Mouse (Mus musculus) liver, embryonic 14.5 days (tissue): ENCODE measurements at regions not wholly inside any gene's neighbourhood (a gene's known extent, or its start where the extent isn't known, plus 50 kb on each side); places are given as distances from the start of the nearest gene placed in this dataset.

ENCODE experiments used
- ATAC-seq: fragments of 200-750 bp; cut with Nextera tagmentation; 2 replicates; pipeline ENCODE4 v1.8.0; 2017; ENCODE audit warnings: moderate number of reproducible peaks, mild to moderate bottlenecking, moderate library complexity; ENCODE audit not compliant: insufficient read depth
- DNase-seq, 3 experiments: peaks; one replicate each; pipeline ENCODE4 v3.0.0-alpha.2; 2012 to 2013; ENCODE audit warnings: low read depth in 3 of 3, low spot score in 3 of 3
- H3K27ac ChIP-seq: fragments of 300-500 bp; sonication (generic); 2 replicates; pipeline ENCODE4 v1.5.1; 2014; ENCODE audit warnings: moderate library complexity, mild to moderate bottlenecking, control low read depth, inconsistent platforms
- H3K27me3 ChIP-seq: fragments of 300-500 bp; sonication (generic); 2 replicates; pipeline ENCODE4 v1.6.1; 2014; ENCODE audit warnings: mild to moderate bottlenecking, low read length, moderate library complexity; ENCODE audit not compliant: control insufficient read depth, insufficient read depth
- H3K36me3 ChIP-seq: fragments of 300-500 bp; sonication (generic); replicated peaks from 2 replicates; pipeline ENCODE4 v1.6.1; 2014; ENCODE audit warnings: low read depth; ENCODE audit not compliant: control insufficient read depth, insufficient read depth
- H3K4me1 ChIP-seq, 2 experiments: fragments of 200-500 bp in 1 of 2; fragments of 300-500 bp in 1 of 2; sonication (generic) in 1 of 2; replicated peaks; 2 replicates each; pipeline ENCODE4 v1.6.1; 2012 to 2014; ENCODE audit warnings: antibody characterized with exemption in 1 of 2, inconsistent platforms in 1 of 2, low read length in 1 of 2; ENCODE audit not compliant: control insufficient read depth in 2 of 2, insufficient read depth in 2 of 2
- H3K4me2 ChIP-seq: fragments of 300-500 bp; sonication (generic); 2 replicates; pipeline ENCODE4 v1.6.1; 2014; ENCODE audit warnings: low read depth, mild to moderate bottlenecking, control low read depth, moderate library complexity
- H3K4me3 ChIP-seq, 2 experiments: fragments of 200-500 bp in 1 of 2; fragments of 300-500 bp in 1 of 2; sonication (generic) in 1 of 2; 2 replicates each; pipeline ENCODE4 v1.5.1; 2012 to 2014; ENCODE audit warnings: low read depth in 2 of 2, low read length in 2 of 2, mild to moderate bottlenecking in 2 of 2, control low read depth in 1 of 2, inconsistent platforms in 1 of 2, moderate library complexity in 1 of 2; ENCODE audit not compliant: insufficient read depth in 1 of 2
- H3K9ac ChIP-seq: fragments of 300-500 bp; sonication (generic); replicated peaks from 2 replicates; pipeline ENCODE4 v1.6.1; 2014; ENCODE audit warnings: mild to moderate bottlenecking, control low read depth, moderate library complexity
- H3K9me3 ChIP-seq: fragments of 300-500 bp; sonication (generic); 2 replicates; pipeline ENCODE4 v1.6.1; 2016; ENCODE audit warnings: low read length, mixed read lengths; ENCODE audit not compliant: control insufficient read depth
- CTCF ChIP-seq: IDR thresholded peaks from 2 replicates; pipeline ENCODE4 v1.5.1; 2016; ENCODE audit warnings: antibody characterized with exemption, low read depth, control low read depth
- EP300 ChIP-seq: IDR thresholded peaks from 2 replicates; pipeline ENCODE4 v1.6.1; 2016; ENCODE audit warnings: antibody characterized with exemption, low read depth
- WGBS: fragments of 180-500 bp; shearing (Covaris S2); extraction: QIAGEN DNeasy Blood & Tissue Kit; methylation state at CpG from one replicate; pipeline ENCODE4 v1.1.7; 2014; ENCODE audit not compliant: insufficient replicate concordance; 5-methylcytosine and 5-hydroxymethylcytosine counted together

DNA sequence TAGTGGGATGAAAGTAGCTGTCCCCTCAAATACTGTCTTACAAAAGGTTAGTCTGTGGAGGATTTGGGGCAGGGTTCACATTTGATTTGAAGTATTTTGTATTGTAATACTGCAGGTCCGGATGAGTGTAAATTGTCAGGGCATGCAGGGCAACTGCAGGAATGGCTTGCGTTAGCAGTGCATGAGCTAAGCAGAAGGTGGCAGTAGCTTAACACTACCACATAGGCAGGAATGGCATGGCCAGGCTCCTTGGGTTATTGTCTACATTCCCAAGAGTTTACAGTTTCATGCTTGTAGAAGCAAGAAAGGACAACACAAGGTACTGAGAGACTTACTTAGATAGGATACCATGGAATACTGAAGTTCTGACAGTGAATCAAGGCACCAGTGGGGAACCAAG, 611.3 kb downstream of the Hdgfl1 start:
- no peak for ATAC-seq
- DNase-seq, result no peak
- no peak overlapping the region for H3K4me2 ChIP-seq
- WGBS, result 64% methylated on average over 2 of the region's 2 CpGs
- no peaks in the 10 kb centered on the region for H3K36me3 ChIP-seq
- TF ChIP-seq EP300 (no peak), CTCF (no peak)
- no peak overlapping the region for H3K4me3 ChIP-seq
- H3K9ac ChIP-seq, result no peak overlapping the region
- no peak overlapping the region for H3K27ac ChIP-seq
- no peaks in the 10 kb centered on the region for H3K9me3 ChIP-seq
- no peaks in the 10 kb centered on the region for H3K4me1 ChIP-seq
- no peaks in the 10 kb centered on the region for H3K27me3 ChIP-seq

DNA sequence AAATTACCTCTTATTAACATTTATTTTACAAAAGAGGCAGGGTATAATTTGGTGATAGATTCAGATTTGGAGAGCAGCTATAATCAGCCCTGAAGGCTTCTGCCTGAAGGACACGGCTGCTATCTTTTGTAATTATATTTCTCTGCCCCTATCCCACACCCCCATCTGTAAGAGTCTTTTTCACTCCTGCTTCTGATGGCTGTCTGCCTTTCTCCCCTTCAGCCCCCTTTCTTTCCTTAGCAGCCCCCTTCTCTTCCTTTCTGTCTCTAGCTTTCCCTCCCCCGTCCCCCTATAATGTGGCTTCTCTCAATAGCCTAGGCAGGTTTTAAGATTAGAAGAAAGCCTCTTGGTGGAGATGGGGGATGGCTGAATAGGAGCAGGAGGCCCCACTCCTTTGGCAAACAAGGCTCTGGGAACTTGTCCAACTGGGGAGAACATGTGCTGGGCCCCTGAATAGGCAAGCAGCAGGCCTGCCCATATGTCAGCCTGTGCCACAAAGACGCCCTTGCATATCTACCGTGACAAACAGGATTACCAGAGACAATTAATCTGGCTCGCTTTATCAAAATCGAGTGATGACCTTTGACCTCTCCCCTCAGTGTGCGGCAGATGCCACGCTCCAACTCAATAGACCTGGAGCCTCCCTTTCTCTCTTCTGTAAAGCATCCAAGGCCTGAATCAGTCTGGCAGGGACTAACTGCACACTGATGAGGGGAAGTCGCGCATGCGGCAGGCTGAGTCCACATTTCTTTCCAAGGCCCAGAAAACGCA, 615.1 kb downstream of the Hdgfl1 start:
- H3K4me2 ChIP-seq, result no peak overlapping the region
- no peak overlapping the region for H3K9ac ChIP-seq
- ATAC-seq (no peak), DNase-seq (no peak)
- H3K4me3 ChIP-seq, result no peak overlapping the region
- H3K36me3 ChIP-seq, result no peaks in the 10 kb centered on the region
- H3K9me3 ChIP-seq, result no peaks in the 10 kb centered on the region
- H3K27me3 ChIP-seq, result no peaks in the 10 kb centered on the region
- TF ChIP-seq CTCF (no peak), EP300 (no peak)
- H3K27ac ChIP-seq, result no peak overlapping the region
- 70% methylated on average over 12 of the region's 12 CpGs for WGBS
- H3K4me1 ChIP-seq, result no peaks in the 10 kb centered on the region

DNA sequence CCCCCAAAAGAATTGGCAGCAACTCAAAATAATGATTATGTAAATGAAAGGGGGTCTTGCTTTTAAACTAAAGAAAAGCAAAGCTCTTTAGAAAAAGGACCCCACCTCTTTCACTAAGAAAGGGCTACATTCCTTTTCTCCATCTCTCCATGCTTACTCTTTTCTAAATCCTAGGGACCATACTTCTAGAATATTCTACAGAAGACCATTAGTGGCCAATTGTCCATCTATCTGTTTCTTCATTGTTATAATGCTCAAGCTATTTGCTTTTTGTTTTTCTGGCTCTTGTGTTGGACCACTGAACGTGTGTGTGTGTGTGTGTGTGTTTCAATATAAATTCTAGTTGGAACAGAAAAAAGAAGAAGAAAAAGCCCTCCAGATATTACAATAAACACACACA, 615.7 kb downstream of the Hdgfl1 start:
- H3K9me3 ChIP-seq, result no peaks in the 10 kb centered on the region
- H3K27ac ChIP-seq, result no peak overlapping the region
- DNase-seq (no peak), ATAC-seq (no peak)
- TF ChIP-seq EP300 (no peak), CTCF (no peak)
- H3K36me3 ChIP-seq, result no peaks in the 10 kb centered on the region
- no peak overlapping the region for H3K9ac ChIP-seq
- H3K27me3 ChIP-seq, result no peaks in the 10 kb centered on the region
- H3K4me3 ChIP-seq, result no peak overlapping the region
- WGBS, result 29% methylated on average over 1 of the region's 1 CpGs
- H3K4me1 ChIP-seq, result no peaks in the 10 kb centered on the region
- H3K4me2 ChIP-seq, result no peak overlapping the region

DNA sequence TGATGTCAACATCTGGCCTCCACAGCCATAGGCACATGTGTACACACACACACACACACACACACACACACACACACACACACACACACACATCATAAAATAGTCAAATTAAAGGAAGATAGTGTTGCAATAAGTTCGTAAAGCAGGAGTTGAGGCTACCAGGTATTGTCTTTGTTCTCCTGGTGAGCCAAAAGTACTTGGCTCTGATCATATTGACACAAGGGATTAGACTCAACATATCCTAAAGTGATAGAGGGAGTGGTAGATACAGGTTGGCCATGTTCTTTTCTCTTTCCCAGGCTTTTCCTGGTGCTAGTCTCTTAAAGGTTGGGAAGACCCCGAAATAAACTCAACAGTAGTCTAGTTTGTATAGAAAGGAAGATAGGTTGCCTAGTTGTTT, 616.9 kb downstream of the Hdgfl1 start:
- no peaks in the 10 kb centered on the region for H3K36me3 ChIP-seq
- no peaks in the 10 kb centered on the region for H3K27me3 ChIP-seq
- H3K4me1 ChIP-seq, result no peaks in the 10 kb centered on the region
- no peak overlapping the region for H3K27ac ChIP-seq
- H3K4me3 ChIP-seq, result no peak overlapping the region
- ATAC-seq, result no peak
- 52% methylated on average over 2 of the region's 2 CpGs for WGBS
- DNase-seq, result no peak
- H3K9me3 ChIP-seq, result no peaks in the 10 kb centered on the region
- TF ChIP-seq CTCF (no peak), EP300 (no peak)
- H3K9ac ChIP-seq, result no peak overlapping the region
- H3K4me2 ChIP-seq, result no peak overlapping the region

DNA sequence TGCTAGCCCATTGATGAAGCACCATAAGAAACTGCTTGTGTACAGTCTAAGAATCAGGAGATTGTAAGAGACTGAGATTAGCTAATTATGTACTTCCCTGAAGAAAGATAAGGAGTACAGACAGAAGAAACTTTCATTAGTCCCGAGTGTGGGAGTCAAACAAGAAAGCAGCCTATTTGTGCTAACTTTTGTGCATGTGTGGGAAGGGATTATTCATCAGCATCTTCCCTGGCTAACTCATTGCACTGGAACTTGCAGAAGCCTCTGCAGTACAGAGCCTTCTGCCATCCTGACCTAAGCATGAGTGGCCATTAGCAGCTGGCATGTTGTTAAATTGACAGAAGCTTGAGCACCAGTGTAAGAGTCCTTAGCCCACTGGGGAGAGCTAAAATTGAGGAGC, 619.5 kb downstream of the Hdgfl1 start:
- Histone ChIP-seq H3K27me3 (no peaks in the 10 kb centered on the region), H3K36me3 (no peaks in the 10 kb centered on the region), H3K9ac (no peak overlapping the region), H3K27ac (no peak overlapping the region), H3K4me1 (no peaks in the 10 kb centered on the region), H3K9me3 (no peaks in the 10 kb centered on the region), H3K4me3 (no peak overlapping the region), H3K4me2 (no peak overlapping the region)
- ATAC-seq (no peak), DNase-seq (no peak)
- no peak for TF ChIP-seq EP300
- no peak for TF ChIP-seq CTCF
- 48% methylated on average over 1 of the region's 1 CpGs for WGBS
